22 mouse cellular contexts compared by ENCODE assay signal in genomic region chr4:109612596-109612995, GRCm38 (mm10). TPM values are rescaled to one million over a fixed set of nuclear protein-coding genes. Genes with fewer than 3 reads are reported as not detected.
A peak's percentile ranks its signal among the peaks of the same experiment; 100 is the strongest.
DNase-seq lines count a peak whose midpoint lies in the region; ATAC-seq and TF ChIP-seq lines count a peak whose summit lies in the region.
"Had no signal": no experiment of that assay in that cellular context is flagged by ENCODE, and none has a peak within 500 bp of the region (broad histone marks: within the 10 kb centered on the region; RNA-seq: fewer than 3 reads in every experiment).

No protein-coding gene starts in this region.

- ATAC-seq in granulocyte monocyte progenitor cell, adult 5-6 weeks (replicated peaks; ENCODE audit: poor library complexity, severe bottlenecking), result peak; percentile 81
- no peak for ATAC-seq in midbrain, embryonic 16.5 days
- ATAC-seq: forebrain, embryonic 16.5 days had no signal

- no peak overlapping the region for H3K9ac ChIP-seq in midbrain, embryonic 16.5 days (ENCODE audit: low read depth, low read length)
- H3K9ac ChIP-seq: heart, embryonic 13.5 days; liver, embryonic 13.5 days; neural tube, embryonic 15.5 days had no signal

- H3K4me1 ChIP-seq in lung, adult 2 months (ENCODE audit: control insufficient read depth, insufficient read depth, low read length), result no peaks in the 10 kb centered on the region
- no peaks in the 10 kb centered on the region for H3K4me1 ChIP-seq in midbrain, embryonic 16.5 days (ENCODE audit: control insufficient read depth, insufficient read depth, low read length)
- H3K4me1 ChIP-seq: heart, embryonic 13.5 days; liver, embryonic 13.5 days; midbrain, embryonic 10.5 days; neural tube, embryonic 15.5 days had no signal

- H3K27ac ChIP-seq in midbrain, embryonic 16.5 days (ENCODE audit: low read length), result no peak overlapping the region
- H3K27ac ChIP-seq: heart, embryonic 13.5 days; liver, embryonic 13.5 days; midbrain, embryonic 10.5 days; neural tube, embryonic 15.5 days had no signal

- no peak for TF ChIP-seq POLR2A in lung, adult 2 months (IDR thresholded peaks at IDR 0.05; ENCODE audit: borderline replicate concordance, extremely low read depth, low read depth, low read length)

- peak; percentile 40 to 55 for DNase-seq in lung, adult 18-20 months
- no peak for DNase-seq in lung, adult 2 months
- peak; percentile 74 for DNase-seq in lung, postnatal 36 days
- no peak for DNase-seq in embryo, embryonic 11 days
- DNase-seq in urinary bladder, postnatal 14 days (ENCODE audit: low spot score), result no peak
- DNase-seq: adrenal gland, postnatal 25 days; cerebellum, adult 11 months; cerebellum, postnatal 14 days; gastrocnemius, postnatal 14 days; heart, adult 18-20 months; kidney, adult 11 months; kidney, postnatal 4 days; liver, embryonic 13.5 days; right cerebral cortex, adult 18-20 months; right cerebral cortex, postnatal 4 days; thymus, adult 2 months had no signal

- H3K9me3 ChIP-seq in midbrain, embryonic 16.5 days (replicated peaks; ENCODE audit: control insufficient read depth, low read length, poor library complexity, severe bottlenecking), result no peaks in the 10 kb centered on the region
- H3K9me3 ChIP-seq: heart, embryonic 13.5 days; liver, embryonic 13.5 days; midbrain, embryonic 10.5 days; neural tube, embryonic 15.5 days had no signal

- TF ChIP-seq CTCF in lung, adult 2 months (IDR thresholded peaks at IDR 0.05; ENCODE audit: insufficient read depth, low read length), result no peak

- WGBS in lung, adult 2 months, result 48% methylated on average over 4 of the region's 4 CpGs
- WGBS in midbrain, embryonic 16.5 days, result 83% methylated on average over 4 of the region's 4 CpGs

- H3K36me3 ChIP-seq in midbrain, embryonic 16.5 days (ENCODE audit: control insufficient read depth, insufficient read depth, low read length), result no peaks in the 10 kb centered on the region
- H3K36me3 ChIP-seq: heart, embryonic 13.5 days; liver, embryonic 13.5 days; midbrain, embryonic 10.5 days; neural tube, embryonic 15.5 days had no signal

- H3K4me2 ChIP-seq in midbrain, embryonic 16.5 days (ENCODE audit: low read length), result no peak overlapping the region
- H3K4me2 ChIP-seq: heart, embryonic 13.5 days; liver, embryonic 13.5 days; neural tube, embryonic 15.5 days had no signal

- H3K4me3 ChIP-seq in lung, adult 2 months (replicated peaks; ENCODE audit: extremely low read depth, low read depth, low read length), result no peak overlapping the region
- H3K4me3 ChIP-seq in midbrain, embryonic 16.5 days (ENCODE audit: low read depth, low read length), result no peak overlapping the region
- H3K4me3 ChIP-seq: heart, embryonic 13.5 days; liver, embryonic 13.5 days; midbrain, embryonic 10.5 days; neural tube, embryonic 15.5 days had no signal

- no peaks in the 10 kb centered on the region for H3K27me3 ChIP-seq in midbrain, embryonic 16.5 days (ENCODE audit: control insufficient read depth, insufficient read depth, low read depth, low read length)
- H3K27me3 ChIP-seq: heart, embryonic 13.5 days; liver, embryonic 13.5 days; neural tube, embryonic 15.5 days had no signal

RNA-seq across cellular contexts. Expression of gene Cdkn2c, which starts 54.4 kb away (rescaled TPM):
- polyA plus RNA-seq in lung, adult 2 months (2012; rRNA removed), result 8.7 and 13.1 TPM in 2 replicates
- total RNA-seq in granulocyte monocyte progenitor cell, adult 5-6 weeks (2014; fragmentation: Nextera tagmentation), result 10.3 and 22.3 TPM in 2 replicates
- 29.0 and 33.7 TPM in 2 replicates for total RNA-seq in granulocyte monocyte progenitor cell, adult 5-6 weeks (2017)
- 1.7 and 2.0 TPM in 2 replicates for polyA plus RNA-seq in midbrain, embryonic 16.5 days (2015; fragmentation: Nextera tagmentation; extraction: Ambion mirVana)

Comparison
In these comparisons a context has a peak if more than half of its experiments do, and no peak if none do; other contexts are left out.
1. DNase-seq: peak in lung, adult 18-20 months (2 of 2) and lung, postnatal 36 days (single experiment); none in lung, adult 2 months (single experiment), embryo, embryonic 11 days (single experiment) and urinary bladder, postnatal 14 days (single experiment).